Mouse (Mus musculus) CH12.LX (cell line): ENCODE results near the gene Aspg. TPM values are rescaled to one million over a fixed set of nuclear protein-coding genes. Genes with fewer than 3 reads are reported as not detected.

Experiments
- DNase-seq: peaks from one replicate; pipeline ENCODE4 v3.0.0-alpha.2; 2013; ENCODE audit errors: extremely low read depth
- H3K27ac ChIP-seq: 2 replicates; pipeline ENCODE4 v1.5.1; 2012; ENCODE audit warnings: low read depth, mild to moderate bottlenecking, control low read depth, moderate library complexity; ENCODE audit not compliant: insufficient read depth
- H3K27me3 ChIP-seq: replicated peaks from 2 replicates; pipeline ENCODE3; 2012; ENCODE audit warnings: inconsistent platforms
- H3K36me3 ChIP-seq, 2 experiments: replicated peaks in 1 of 2; 2 replicates each; pipeline versions ENCODE3 to v1.6.1; 2012; ENCODE audit warnings: inconsistent platforms in 1 of 2, low read length in 1 of 2, mild to moderate bottlenecking in 1 of 2, mixed read lengths in 1 of 2, moderate library complexity in 1 of 2; ENCODE audit not compliant: control insufficient read depth in 1 of 2, insufficient read depth in 1 of 2
- H3K4me1 ChIP-seq, 2 experiments: 2 replicates each; pipeline ENCODE4 v1.6.1; 2012; ENCODE audit warnings: inconsistent platforms in 1 of 2, moderate library complexity in 1 of 2; ENCODE audit not compliant: insufficient read depth in 2 of 2, control insufficient read depth in 1 of 2
- H3K4me2 ChIP-seq: 2 replicates; pipeline ENCODE4 v1.6.1; 2012; ENCODE audit warnings: low read depth, mild to moderate bottlenecking, control low read depth; ENCODE audit not compliant: poor library complexity, insufficient read depth, severe bottlenecking
- H3K4me3 ChIP-seq, 3 experiments: fragments of 150-350 bp in 1 of 3; sonication (generic) in 1 of 3; replicated peaks in 1 of 3; 2 replicates each; pipeline versions ENCODE3 to v1.5.1; 2011 to 2012; ENCODE audit warnings: low read depth in 2 of 3, low read length in 2 of 3, mild to moderate bottlenecking in 2 of 3, moderate library complexity in 2 of 3, control low read depth in 1 of 3, improper control_type of control experiment in 1 of 3, inconsistent platforms in 1 of 3, mixed read lengths in 1 of 3; ENCODE audit not compliant: poor library complexity in 1 of 3
- H3K79me2 ChIP-seq: replicated peaks from 2 replicates; pipeline ENCODE4 v1.6.1; 2012; ENCODE audit warnings: mild to moderate bottlenecking, moderate library complexity; ENCODE audit not compliant: control insufficient read depth, poor library complexity, insufficient read depth, severe bottlenecking; ENCODE audit errors: extremely low read depth
- H3K9ac ChIP-seq: 2 replicates; pipeline ENCODE4 v1.6.1; 2012; ENCODE audit warnings: low read depth, mild to moderate bottlenecking, control low read depth, moderate library complexity; ENCODE audit not compliant: insufficient read depth
- H3K9me3 ChIP-seq: replicated peaks from 2 replicates; pipeline ENCODE3; 2012; ENCODE audit warnings: low read length, inconsistent platforms, mixed read lengths
- CHD2 ChIP-seq: IDR thresholded peaks from 2 replicates; pipeline ENCODE4 v1.6.1; 2011; ENCODE audit warnings: low read length, improper control_type of control experiment
- CTCF ChIP-seq, 2 experiments: IDR thresholded peaks in 1 of 2; conservative IDR thresholded peaks in 1 of 2; 2 replicates each; pipeline ENCODE4 v1.5.1; 2011 to 2012; ENCODE audit warnings: low read depth in 2 of 2, low read length in 2 of 2, improper control_type of control experiment in 1 of 2, inconsistent platforms in 1 of 2, mild to moderate bottlenecking in 1 of 2, moderate library complexity in 1 of 2
- ELF1 ChIP-seq: IDR thresholded peaks from 2 replicates; pipeline ENCODE4 v1.6.1; 2014; ENCODE audit warnings: low read depth, mild to moderate bottlenecking, inconsistent platforms, low read length, improper control_type of control experiment
- GABPA ChIP-seq: IDR thresholded peaks from 2 replicates; pipeline ENCODE4 v1.6.1; 2012; ENCODE audit warnings: low read depth, low read length, improper control_type of control experiment, inconsistent platforms; ENCODE audit not compliant: insufficient replicate concordance
- HCFC1 ChIP-seq: IDR thresholded peaks from 2 replicates; pipeline ENCODE4 v1.6.1; 2012; ENCODE audit warnings: low read depth, mild to moderate bottlenecking, inconsistent platforms, low read length, improper control_type of control experiment
- JUND ChIP-seq: conservative IDR thresholded peaks from 2 replicates; pipeline ENCODE4 v1.6.1; 2011; ENCODE audit warnings: low read depth, low read length, improper control_type of control experiment
- KAT2A ChIP-seq: IDR thresholded peaks from 2 replicates; pipeline ENCODE4 v1.6.1; 2012; ENCODE audit warnings: low read length, improper control_type of control experiment, inconsistent platforms; ENCODE audit not compliant: insufficient replicate concordance
- MAFK ChIP-seq: IDR thresholded peaks from 2 replicates; pipeline ENCODE4 v1.6.1; 2011; ENCODE audit warnings: low read length, improper control_type of control experiment; ENCODE audit not compliant: insufficient replicate concordance
- MAX ChIP-seq: IDR thresholded peaks from 2 replicates; pipeline ENCODE4 v1.6.1; 2011; ENCODE audit warnings: low read length, improper control_type of control experiment
- MAZ ChIP-seq: IDR thresholded peaks from 2 replicates; pipeline ENCODE4 v1.6.1; 2012; ENCODE audit warnings: low read depth, mild to moderate bottlenecking, inconsistent platforms, low read length, improper control_type of control experiment, moderate library complexity
- NELFE ChIP-seq: IDR thresholded peaks from 2 replicates; pipeline ENCODE4 v1.6.1; 2011; ENCODE audit warnings: low read depth, low read length, improper control_type of control experiment
- NRF1 ChIP-seq: IDR thresholded peaks from 2 replicates; pipeline ENCODE4 v1.6.1; 2014; ENCODE audit warnings: low read depth, mild to moderate bottlenecking, inconsistent platforms, low read length, improper control_type of control experiment, moderate library complexity
- PAX5 ChIP-seq: IDR thresholded peaks from 2 replicates; pipeline ENCODE4 v1.6.1; 2012; ENCODE audit warnings: low read length, inconsistent platforms, mixed read lengths
- POLR2A ChIP-seq: IDR thresholded peaks from 2 replicates; pipeline ENCODE4 v1.6.1; 2011; ENCODE audit warnings: low read depth, mild to moderate bottlenecking, improper control_type of control experiment, low read length
- RAD21 ChIP-seq: IDR thresholded peaks from 2 replicates; pipeline ENCODE4 v1.6.1; 2011; ENCODE audit warnings: low read depth, mild to moderate bottlenecking, low read length, improper control_type of control experiment, moderate library complexity
- RCOR1 ChIP-seq: conservative IDR thresholded peaks from 2 replicates; pipeline ENCODE4 v1.6.1; 2012; ENCODE audit warnings: low read depth, mild to moderate bottlenecking, inconsistent platforms, low read length, improper control_type of control experiment
- USF1 ChIP-seq: IDR thresholded peaks from 2 replicates; pipeline ENCODE4 v1.6.1; 2014; ENCODE audit warnings: low read depth, mild to moderate bottlenecking, inconsistent platforms, low read length, improper control_type of control experiment
- USF2 ChIP-seq: conservative IDR thresholded peaks from 2 replicates; pipeline ENCODE4 v1.6.1; 2011; ENCODE audit warnings: low read depth, low read length, improper control_type of control experiment
- ZMIZ1 ChIP-seq: IDR thresholded peaks from 2 replicates; pipeline ENCODE4 v1.6.1; 2012; ENCODE audit warnings: low read depth, mild to moderate bottlenecking, inconsistent platforms, low read length, improper control_type of control experiment
- dilution Hi-C: fragments of 300-500 bp; cut with MboI; formaldehyde crosslinking; loops from 2 replicates; pipeline ENCODE4 v1.14.3; 2020; ENCODE audit warnings: low sequenced_read_pairs; ENCODE audit not compliant: extremely low pct_unique_long_range_greater_than_20kb, extremely low pct_ligation_motif_present
- in situ Hi-C: fragments of 300-500 bp; cut with MboI; formaldehyde crosslinking; loops from 3 replicates; pipeline ENCODE4 v1.14.3; 2019; ENCODE audit warnings: low sequenced_read_pairs, low pct_ligation_motif_present, low pct_unique_long_range_greater_than_20kb, mixed read lengths
- polyA plus RNA-seq: library from polyadenylated mRNA; unstranded; fragments of >175 nt; gene quantifications from 2 replicates; pipeline ENCODE4 v1.2.1, GENCODE M21; 2012; ENCODE audit warnings: low read depth; ENCODE audit not compliant: insufficient read length
- total RNA-seq, 2 experiments: library from RNA; depleted of rRNA; stranded (reverse); fragments of 300-350 nt in 1 of 2; fragments of >200 nt in 1 of 2; gene quantifications; 2 replicates each; pipeline ENCODE4 v1.2.3; 2012 to 2014

Gene Aspg
- total and polyA plus RNA-seq, 3 experiments = not detected

- TF ChIP-seq ELF1 (no peak), MAX (no peak), HCFC1 (no peak), RCOR1 (no peak), GABPA (no peak), USF2 (no peak), NRF1 (no peak), CHD2 (no peak), USF1 (no peak), ZMIZ1 (no peak), POLR2A (no peak), JUND (no peak), CTCF (conservative IDR thresholded peaks at IDR 0.05 in 1 of 2, IDR thresholded peaks at IDR 0.05 in 1 of 2; ENCODE audit: low read depth in 2 of 2, low read length in 2 of 2) (no peak), PAX5 (no peak), KAT2A (no peak), MAZ (no peak), RAD21 (no peak), MAFK (no peak)
- TF ChIP-seq, all 38 proteins: peak for 0
- H3K4me1 ChIP-seq = no peaks in the 10 kb centered on the region
- H3K36me3 ChIP-seq = no peaks in the 10 kb centered on the region
- dilution Hi-C loops = no loop called here
- no peak overlapping the region for H3K27ac ChIP-seq
- no peak overlapping the region for H3K4me3 ChIP-seq
- H3K9me3 ChIP-seq = peaks cover 8% of the 10 kb centered on the region
- no peak overlapping the region for H3K9ac ChIP-seq
- in situ Hi-C loops = no loop called here
- H3K79me2 ChIP-seq = no peaks in the 10 kb centered on the region
- no peak overlapping the region for H3K4me2 ChIP-seq
- DNase-seq = no peak
- H3K27me3 ChIP-seq = peaks cover 79% of the 10 kb centered on the region
These were observed 25.6 kb upstream of the Aspg start for GRCm38 (mm10) chr12:112080911-112081310.

DNA sequence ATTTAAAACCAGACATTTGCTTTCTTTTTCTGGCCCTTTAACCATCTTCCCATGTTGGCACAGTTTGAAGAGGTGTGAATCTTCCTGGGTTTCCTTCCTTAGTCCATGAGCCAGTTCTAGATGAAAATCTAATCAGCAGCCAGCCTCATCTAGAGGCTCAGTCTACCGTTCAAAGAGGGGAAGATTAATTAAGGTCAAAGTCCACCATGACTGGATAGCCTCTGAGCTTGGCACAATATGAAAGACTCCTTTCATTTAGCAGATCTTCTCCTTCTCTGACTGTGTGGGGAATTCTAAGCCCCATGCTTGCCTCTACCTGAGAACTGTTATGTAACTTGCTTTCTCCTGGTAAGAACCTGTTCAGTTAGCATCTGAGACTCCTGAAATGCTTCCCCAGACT lies 24.2 kb upstream of the Aspg start:
- no peaks in the 10 kb centered on the region for H3K4me1 ChIP-seq
- in situ Hi-C loops (no loop called here), dilution Hi-C loops (no loop called here)
- TF ChIP-seq NELFE = no peak
- H3K36me3 ChIP-seq = no peaks in the 10 kb centered on the region
- peaks cover 84% of the 10 kb centered on the region for H3K27me3 ChIP-seq
- no peak for DNase-seq
- H3K9me3 ChIP-seq = peaks cover 8% of the 10 kb centered on the region
- no peak overlapping the region for H3K4me3 ChIP-seq
- no peaks in the 10 kb centered on the region for H3K79me2 ChIP-seq
- no peak overlapping the region for H3K4me2 ChIP-seq
- H3K27ac ChIP-seq = no peak overlapping the region
- H3K9ac ChIP-seq = no peak overlapping the region
